Mouse (Mus musculus) ES-E14 (cell line): ENCODE measurements around the gene Eef1a1. TPM values are rescaled to one million over a fixed set of nuclear protein-coding genes. Genes with fewer than 3 reads are reported as not detected.

Experiments used
- DNase-seq: peaks from one replicate; pipeline ENCODE4 v3.0.0-alpha.2; 2013; ENCODE audit warnings: low read depth, low spot score
- H3K27ac ChIP-seq: 2 replicates; pipeline ENCODE4 v1.5.1; 2012; ENCODE audit warnings: low read depth, mild to moderate bottlenecking, low read length, moderate library complexity, mixed read lengths; ENCODE audit not compliant: poor library complexity, insufficient read depth, severe bottlenecking
- H3K36me3 ChIP-seq: 2 replicates; pipeline ENCODE4 v1.6.1; 2012; ENCODE audit warnings: mild to moderate bottlenecking, low read length, moderate library complexity, mixed read lengths; ENCODE audit not compliant: control insufficient read depth, poor library complexity, insufficient read depth, severe bottlenecking
- H3K4me1 ChIP-seq, 2 experiments: fragments of 150-350 bp in 1 of 2; sonication (generic) in 1 of 2; 2 replicates each; pipeline ENCODE4 v1.6.1; 2012; ENCODE audit warnings: low read length in 2 of 2, mild to moderate bottlenecking in 1 of 2, mixed read lengths in 1 of 2; ENCODE audit not compliant: control insufficient read depth in 2 of 2, insufficient read depth in 2 of 2, poor library complexity in 1 of 2
- H3K4me3 ChIP-seq, 2 experiments: fragments of 150-350 bp in 1 of 2; sonication (generic) in 1 of 2; 2 replicates each; pipeline ENCODE4 v1.5.1; 2012; ENCODE audit warnings: low read length in 2 of 2, low read depth in 1 of 2, mild to moderate bottlenecking in 1 of 2, mixed read lengths in 1 of 2; ENCODE audit not compliant: insufficient read depth in 1 of 2, poor library complexity in 1 of 2, severe bottlenecking in 1 of 2
- H3K9ac ChIP-seq: 2 replicates; pipeline ENCODE4 v1.6.1; 2012; ENCODE audit warnings: low read depth, mild to moderate bottlenecking, low read length, mixed read lengths; ENCODE audit not compliant: poor library complexity, insufficient read depth, severe bottlenecking
- H3K9me3 ChIP-seq: fragments of 150-350 bp; sonication (generic); 2 replicates; pipeline ENCODE4 v1.6.1; 2012; ENCODE audit warnings: low read depth, mild to moderate bottlenecking, low read length; ENCODE audit not compliant: control insufficient read depth, insufficient read depth
- CHD2 ChIP-seq: IDR thresholded peaks from 2 replicates; pipeline ENCODE4 v1.6.1; 2014; ENCODE audit warnings: mild to moderate bottlenecking, low read depth, low read length, inconsistent platforms
- HCFC1 ChIP-seq: IDR thresholded peaks from 2 replicates; pipeline ENCODE4 v1.6.1; 2012; ENCODE audit warnings: low read length, inconsistent platforms, borderline replicate concordance; ENCODE audit not compliant: insufficient read depth
- MAFK ChIP-seq: IDR thresholded peaks from 2 replicates; pipeline ENCODE4 v1.6.1; 2014; ENCODE audit warnings: mild to moderate bottlenecking, low read depth, low read length, inconsistent platforms; ENCODE audit not compliant: insufficient read depth
- ZC3H11A ChIP-seq: IDR thresholded peaks from 2 replicates; pipeline ENCODE4 v1.6.1; 2012; ENCODE audit warnings: low read depth, mild to moderate bottlenecking, inconsistent platforms, low read length, borderline replicate concordance
- ZNF384 ChIP-seq: IDR thresholded peaks from 2 replicates; pipeline ENCODE4 v1.6.1; 2012; ENCODE audit warnings: low read depth, low read length, inconsistent platforms
- in situ Hi-C, 2 experiments: fragments of 600-800 bp; cut with MboI; formaldehyde crosslinking; loops; one replicate each; pipeline ENCODE4 v1.15.1; 2025; ENCODE audit warnings: low sequenced_read_pairs in 2 of 2, inconsistent platforms in 1 of 2; ENCODE audit not compliant: unreplicated experiment in 2 of 2
- total RNA-seq: library from RNA; depleted of rRNA; stranded (reverse); fragments of 300-350 nt; gene quantifications from 2 replicates; pipeline ENCODE4 v1.2.3, GENCODE M21; 2012

The Eef1a1 gene
- total RNA-seq, 1 experiment = 10,869 TPM

DNA sequence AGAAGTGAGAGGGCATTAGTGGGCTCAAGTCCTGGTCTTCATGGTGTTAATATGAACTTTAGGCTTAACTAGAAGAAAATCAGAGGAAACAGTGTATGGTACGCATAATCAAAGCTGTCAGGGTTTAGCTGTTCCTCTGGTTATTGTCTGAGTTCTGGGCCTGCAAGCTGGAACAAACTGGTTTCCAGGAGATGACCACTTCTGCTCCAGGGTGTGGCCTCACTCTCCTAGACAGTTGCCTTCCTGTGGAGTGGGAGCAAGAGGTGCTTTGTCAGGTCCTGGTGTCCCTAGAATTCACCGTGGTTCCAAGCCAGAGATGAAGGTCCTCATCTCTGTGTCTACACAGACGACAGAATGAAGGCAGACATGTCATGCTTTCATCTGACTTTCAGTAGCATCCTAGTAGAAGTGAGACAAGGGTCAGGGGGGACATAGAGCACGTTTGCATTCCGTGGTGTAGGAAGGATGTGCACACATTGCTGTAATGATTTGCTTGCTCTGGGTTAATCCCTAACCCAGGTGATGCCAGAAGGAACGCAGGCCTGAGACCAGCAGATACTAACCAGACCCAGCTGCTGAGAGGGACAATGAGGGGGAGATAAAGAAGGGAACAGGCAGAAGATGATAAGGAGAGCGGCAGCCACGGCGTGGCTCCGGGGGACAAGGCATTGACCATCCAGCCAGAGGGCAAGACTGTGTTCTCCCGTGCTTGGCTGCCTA lies 17.2 kb upstream of the Eef1a1 start:
- peaks cover 8 to 12% of the 10 kb centered on the region in 2 experiments; a peak in 3 of 4 replicates for H3K4me1 ChIP-seq
- TF ChIP-seq HCFC1 = no peak
- TF ChIP-seq ZC3H11A = no peak
- TF ChIP-seq CHD2 = no peak
- TF ChIP-seq ZNF384 = no peak
- TF ChIP-seq MAFK = no peak
- peak overlapping the region; percentile 52 for H3K27ac ChIP-seq
- in situ Hi-C loops = no loop called here
- no peak for DNase-seq
- no peaks in the 10 kb centered on the region for H3K9me3 ChIP-seq
- peaks cover 2% of the 10 kb centered on the region; the same call in 1 of the 2 replicates for H3K36me3 ChIP-seq
- peak overlapping the region; percentile 70 for H3K9ac ChIP-seq
- peak overlapping the region; percentile 11 to 33 for H3K4me3 ChIP-seq

- Histone ChIP-seq H3K27ac (peak overlapping the region; percentile 100; the same call in 1 of the 2 replicates), H3K9ac (peak overlapping the region; percentile 47; the same call in 1 of the 2 replicates), H3K4me1 (peaks cover 8 to 15% of the 10 kb centered on the region in 2 experiments; a peak in 3 of 4 replicates), H3K36me3 (peaks cover 2% of the 10 kb centered on the region), H3K9me3 (no peaks in the 10 kb centered on the region), H3K4me3 (peak overlapping the region in 1 of 2 experiments; percentile 62; a peak in 1 of 4 replicates)
- in situ Hi-C loops = no loop called here
- no peak for DNase-seq
- TF ChIP-seq HCFC1 = no peak
- TF ChIP-seq MAFK = no peak
- no peak for TF ChIP-seq ZNF384
- TF ChIP-seq ZC3H11A = no peak
- TF ChIP-seq CHD2 = no peak
These were observed 16.3 kb upstream of the Eef1a1 start for GRCm38 (mm10) chr9:78505223-78505622.

DNA sequence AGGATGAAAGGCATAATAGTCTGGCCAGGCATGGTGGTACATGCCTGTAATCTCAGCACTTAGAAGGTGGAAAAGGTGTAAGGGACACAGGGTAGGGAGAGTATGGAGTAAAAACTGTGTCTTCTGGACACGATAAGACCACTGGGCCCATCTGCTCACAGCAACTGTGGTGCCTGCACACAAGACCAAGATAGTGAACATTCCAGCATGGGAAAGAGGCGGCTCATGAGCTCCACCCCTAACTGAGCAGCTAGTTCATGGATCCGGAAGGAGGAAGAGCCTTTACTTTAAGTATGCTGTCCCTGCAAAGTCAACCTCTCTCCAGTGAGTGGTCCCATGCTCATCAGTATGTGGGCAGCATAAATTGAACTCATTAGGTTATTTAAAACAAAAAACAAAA lies 15.7 kb upstream of the Eef1a1 start:
- H3K4me1 ChIP-seq = peaks cover 8 to 15% of the 10 kb centered on the region in 2 experiments; a peak in 3 of 4 replicates
- peak overlapping the region in 1 of 2 experiments; percentile 62; a peak in 2 of 4 replicates for H3K4me3 ChIP-seq
- TF ChIP-seq ZNF384 (no peak), MAFK (no peak), HCFC1 (no peak), ZC3H11A (no peak), CHD2 (no peak)
- peaks cover 2% of the 10 kb centered on the region for H3K36me3 ChIP-seq
- DNase-seq = no peak
- H3K9ac ChIP-seq = peak overlapping the region; percentile 89; the same call in 1 of the 2 replicates
- H3K27ac ChIP-seq = peak overlapping the region; percentile 100; the same call in 1 of the 2 replicates
- in situ Hi-C loops = no loop called here
- H3K9me3 ChIP-seq = no peaks in the 10 kb centered on the region

- Histone ChIP-seq H3K4me3 (peak overlapping the region in 1 of 2 experiments; percentile 62; a peak in 2 of 4 replicates), H3K36me3 (peaks cover 2% of the 10 kb centered on the region), H3K27ac (peak overlapping the region; percentile 100), H3K9me3 (no peaks in the 10 kb centered on the region), H3K9ac (peak overlapping the region; percentile 89), H3K4me1 (peaks cover 8 to 15% of the 10 kb centered on the region in 2 experiments; a peak in 3 of 4 replicates)
- in situ Hi-C loops = no loop called here
- TF ChIP-seq ZC3H11A = no peak
- TF ChIP-seq CHD2 = no peak
- TF ChIP-seq HCFC1 = no peak
- no peak for TF ChIP-seq ZNF384
- no peak for TF ChIP-seq MAFK
- DNase-seq = no peak
These were observed 15.2 kb upstream of the Eef1a1 start for GRCm38 (mm10) chr9:78504133-78504532.
